Mouse (Mus musculus): Measurements from ENCODE around the gene Tsnax. TPM values are rescaled to one million over a fixed set of nuclear protein-coding genes. Genes with fewer than 3 reads are reported as not detected.

Gene Tsnax
- polyA plus RNA-seq, 1 experiment: 19.7 TPM

DNA sequence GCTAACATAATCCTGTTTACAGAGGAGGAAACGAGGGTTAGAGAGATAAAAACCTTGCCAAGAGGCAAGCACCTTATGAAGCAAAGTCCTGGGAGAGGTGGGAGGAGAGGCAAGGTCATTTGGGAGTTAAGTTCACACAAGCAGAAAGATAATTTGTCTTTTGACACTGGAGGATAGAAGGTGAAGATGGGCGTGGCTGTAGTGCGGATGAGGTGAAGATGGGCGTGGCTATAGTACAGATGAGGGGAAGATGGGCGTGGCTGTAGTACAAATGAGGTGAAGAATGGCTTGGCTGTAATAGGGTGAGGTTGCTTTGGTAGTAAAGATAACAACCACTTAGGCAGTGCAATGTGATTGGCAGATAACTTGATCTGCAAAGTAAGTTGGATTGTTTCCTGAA lies 18.5 kb downstream of the Tsnax start:
- TF ChIP-seq GATA1 (IDR thresholded peaks at IDR 0.05; ENCODE audit: low read length): no peak

DNA sequence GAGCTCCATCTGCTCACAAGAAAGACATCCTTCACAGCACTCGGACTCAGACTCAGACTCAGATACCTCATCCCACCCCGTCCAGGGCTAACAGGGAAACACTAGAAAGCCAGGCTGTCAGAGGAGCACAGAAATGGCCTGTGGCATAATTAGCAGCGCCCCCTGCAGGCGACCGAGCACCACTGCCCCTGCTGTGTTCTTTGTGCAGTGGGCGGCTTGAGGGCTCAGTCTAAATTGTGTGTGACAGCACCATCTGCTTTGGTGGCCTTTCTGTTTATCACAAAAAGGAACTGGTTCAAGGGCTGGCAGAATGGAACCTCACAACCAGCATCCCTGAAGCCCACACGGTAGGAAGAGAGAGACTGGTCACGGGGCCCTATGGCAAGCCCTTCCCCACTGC lies 21.9 kb downstream of the Tsnax start:
- TF ChIP-seq GATA1 (IDR thresholded peaks at IDR 0.05; ENCODE audit: low read length): no peak

DNA sequence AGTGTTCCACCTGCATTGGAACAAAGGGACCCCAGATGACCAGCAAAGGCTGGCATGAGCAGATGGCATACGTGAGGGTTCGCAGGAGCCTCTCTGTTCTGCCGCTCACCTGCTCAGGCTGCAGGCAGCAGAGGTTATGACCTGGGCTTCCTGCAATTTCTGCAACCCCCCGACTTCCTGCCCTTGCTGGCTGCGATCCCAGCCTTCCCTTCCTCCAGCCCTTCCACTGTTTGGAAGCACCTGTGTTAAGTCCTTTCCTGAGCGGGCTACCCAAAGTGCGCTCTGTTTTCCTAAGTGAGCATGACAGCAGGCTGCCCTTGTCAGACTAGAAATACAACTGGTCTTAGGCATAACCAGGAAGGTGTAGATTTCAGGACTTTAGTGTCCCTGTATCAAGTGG lies 24.3 kb downstream of the Tsnax start:
- no peak for TF ChIP-seq GATA1 (IDR thresholded peaks at IDR 0.05; ENCODE audit: low read length)

DNA sequence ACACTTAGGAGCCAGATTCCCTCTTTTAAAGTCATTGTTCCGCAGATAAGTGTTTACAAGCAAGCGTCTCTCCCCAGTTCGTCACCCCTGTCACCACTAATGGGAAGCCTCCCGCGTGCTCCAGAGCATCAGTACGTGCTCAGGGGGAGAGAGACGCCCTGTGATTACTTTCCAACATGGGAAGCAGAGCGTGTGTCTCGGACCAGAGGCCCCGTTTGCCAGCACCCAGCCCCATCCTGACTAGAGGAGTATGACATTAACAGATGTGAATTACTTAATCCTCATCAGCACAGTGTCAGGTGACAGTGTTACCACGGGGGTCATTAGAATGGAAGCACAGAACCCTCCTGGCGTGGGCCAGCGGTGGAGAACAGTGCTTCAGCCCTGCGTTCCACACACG lies 25.9 kb downstream of the Tsnax start:
- TF ChIP-seq GATA1 (IDR thresholded peaks at IDR 0.05; ENCODE audit: low read length): no peak

DNA sequence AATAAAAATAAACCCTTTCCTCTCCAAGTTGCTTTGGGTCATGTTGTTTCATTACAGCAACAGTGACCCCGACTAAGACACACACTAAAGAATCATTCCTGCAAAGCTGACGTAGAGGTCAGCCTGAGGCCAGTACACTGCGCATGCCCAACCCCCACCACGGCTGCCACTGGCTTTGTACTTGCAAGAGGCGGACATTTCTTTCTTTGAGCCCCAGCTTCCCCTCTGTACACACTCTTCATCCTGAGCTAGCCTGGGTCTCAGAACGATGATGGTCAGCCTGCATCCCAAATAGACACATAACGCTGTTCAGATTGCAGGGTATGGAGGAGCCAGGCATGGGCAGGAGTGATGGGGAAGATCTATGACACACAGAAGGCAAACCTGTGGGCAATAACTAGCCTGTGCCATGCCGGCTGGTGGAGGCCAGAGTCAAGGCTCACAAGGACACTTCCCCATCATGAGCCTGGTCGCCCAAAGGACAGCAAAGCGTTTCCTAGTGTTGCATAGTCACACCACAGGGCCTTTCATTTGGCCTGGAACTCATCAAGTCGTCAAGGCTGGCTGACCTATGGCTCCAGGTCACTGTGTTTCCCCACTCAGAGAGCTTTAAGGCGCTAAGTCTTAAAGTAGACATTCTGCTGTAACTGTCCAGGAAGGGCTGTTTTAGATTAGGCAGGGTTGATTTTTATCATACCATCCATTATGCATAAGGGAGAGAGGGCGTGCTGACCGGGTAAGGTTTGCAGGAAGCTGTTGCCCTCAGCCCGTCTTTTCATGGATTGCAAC lies 28.0 kb downstream of the Tsnax start:
- TF ChIP-seq GATA1 (IDR thresholded peaks at IDR 0.05; ENCODE audit: low read length): no peak

DNA sequence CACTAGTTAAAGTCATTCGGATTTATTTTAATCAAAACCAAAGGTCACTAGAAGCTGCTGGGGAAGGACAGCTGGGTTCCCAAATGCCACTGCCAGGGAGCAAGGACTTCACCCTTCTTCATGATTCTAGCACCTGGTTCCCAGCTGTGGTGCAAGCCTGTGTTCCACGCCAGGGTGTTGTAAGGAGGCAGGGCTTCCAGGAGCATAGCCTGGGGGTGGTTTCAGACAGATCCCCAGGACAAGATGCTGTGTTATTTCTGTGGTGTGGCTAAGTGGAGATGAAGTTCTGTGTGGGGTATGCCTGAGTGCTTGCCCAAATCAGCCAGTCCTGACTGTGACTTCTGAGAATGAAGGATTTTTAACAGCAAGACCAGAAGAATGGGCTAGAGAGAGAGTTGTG lies 28.7 kb downstream of the Tsnax start:
- no peak for TF ChIP-seq GATA1 (IDR thresholded peaks at IDR 0.05; ENCODE audit: low read length)

DNA sequence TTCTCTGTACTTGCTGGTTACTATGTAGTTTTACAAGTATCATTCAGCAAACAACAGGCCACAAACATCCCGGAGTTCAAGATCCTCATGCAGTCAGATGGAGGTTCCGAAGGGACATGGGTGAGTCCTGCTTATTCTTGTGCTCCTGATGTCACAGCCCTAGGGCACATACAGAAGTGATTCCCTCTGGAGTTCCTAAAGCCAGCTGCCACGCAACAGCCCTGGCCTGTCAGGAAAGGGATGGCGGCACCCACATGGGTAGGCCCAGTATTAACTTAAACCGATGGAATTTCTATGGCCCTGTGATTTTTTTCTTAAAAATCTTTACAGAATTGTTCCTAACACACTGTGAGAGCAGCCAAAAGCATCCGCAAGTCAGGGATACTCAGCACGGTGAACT lies 30.6 kb downstream of the Tsnax start:
- no peak for TF ChIP-seq GATA1 (IDR thresholded peaks at IDR 0.05; ENCODE audit: low read length)

DNA sequence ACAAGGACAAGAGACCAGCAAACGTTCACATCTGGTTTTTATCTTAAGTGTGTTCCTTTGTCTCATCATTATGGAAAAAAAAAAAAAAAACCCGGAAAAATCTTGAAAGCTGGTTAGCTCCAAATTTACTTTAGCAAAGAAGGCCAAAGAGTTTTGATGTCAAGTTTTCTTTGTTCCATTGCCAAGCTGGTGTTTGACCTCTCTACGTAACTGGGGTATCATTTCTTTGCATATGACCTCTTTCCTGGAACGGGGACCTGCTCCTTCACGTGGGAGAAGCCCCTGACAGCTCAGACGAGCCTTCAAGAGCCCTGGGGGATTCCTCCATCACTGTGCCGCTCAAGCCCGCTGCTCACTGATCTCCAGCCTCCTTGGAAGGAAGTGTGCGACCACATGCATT lies 31.1 kb downstream of the Tsnax start:
- no peak for TF ChIP-seq GATA1 (IDR thresholded peaks at IDR 0.05; ENCODE audit: low read length)

DNA sequence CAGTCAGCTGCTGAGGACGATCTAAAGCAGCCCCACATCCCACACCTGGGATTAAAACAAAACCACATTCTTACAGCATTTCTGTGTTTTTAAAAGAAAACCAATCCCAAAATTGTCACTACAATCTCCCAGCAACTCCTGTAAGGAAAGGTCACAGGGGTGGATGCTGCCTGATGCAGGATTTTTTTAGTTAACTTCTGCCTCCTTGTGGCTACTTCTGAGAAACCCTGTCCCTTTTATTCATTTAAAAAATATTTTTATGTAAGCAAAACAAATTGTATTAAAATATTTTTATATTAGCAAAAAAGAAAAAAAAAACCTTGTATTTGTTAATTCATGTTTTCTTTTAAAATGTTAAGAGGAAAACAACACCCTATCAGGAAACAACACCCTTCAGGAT lies 33.0 kb downstream of the Tsnax start:
- TF ChIP-seq GATA1 (IDR thresholded peaks at IDR 0.05; ENCODE audit: low read length): no peak

DNA sequence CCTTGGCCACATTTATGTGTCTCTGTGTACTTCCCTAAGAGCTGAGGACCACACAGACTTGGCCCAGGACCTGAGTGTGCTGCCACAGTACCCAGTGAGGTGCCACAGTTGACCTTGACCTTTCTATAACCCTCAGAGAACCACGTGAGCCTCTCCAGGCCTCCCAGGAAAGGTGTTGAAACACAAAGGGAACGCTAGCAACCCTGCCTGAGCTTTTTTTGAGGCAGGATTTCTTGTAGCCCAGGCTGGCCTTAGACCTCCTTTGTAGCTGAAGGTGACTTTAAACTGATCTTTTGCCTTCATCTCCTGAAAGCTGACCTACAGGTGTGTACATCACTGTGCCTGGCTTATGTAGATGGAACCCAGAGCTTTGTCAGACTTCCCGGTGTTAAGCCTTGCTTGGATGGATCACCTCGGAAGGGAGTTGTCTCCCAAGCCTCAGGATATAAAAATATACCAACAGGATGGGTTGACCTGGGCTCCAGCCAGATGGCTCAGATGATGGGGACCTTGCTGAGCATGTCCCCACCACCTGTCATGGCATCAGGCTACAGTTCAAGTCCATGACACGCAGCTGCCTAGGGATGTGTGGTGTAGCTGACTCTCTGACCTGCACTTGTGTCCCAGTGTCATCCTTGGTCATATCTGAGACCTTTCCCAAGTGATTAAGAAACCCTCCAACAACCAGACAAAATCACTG lies 36.4 kb downstream of the Tsnax start:
- TF ChIP-seq GATA1 (IDR thresholded peaks at IDR 0.05; ENCODE audit: low read length): no peak

DNA sequence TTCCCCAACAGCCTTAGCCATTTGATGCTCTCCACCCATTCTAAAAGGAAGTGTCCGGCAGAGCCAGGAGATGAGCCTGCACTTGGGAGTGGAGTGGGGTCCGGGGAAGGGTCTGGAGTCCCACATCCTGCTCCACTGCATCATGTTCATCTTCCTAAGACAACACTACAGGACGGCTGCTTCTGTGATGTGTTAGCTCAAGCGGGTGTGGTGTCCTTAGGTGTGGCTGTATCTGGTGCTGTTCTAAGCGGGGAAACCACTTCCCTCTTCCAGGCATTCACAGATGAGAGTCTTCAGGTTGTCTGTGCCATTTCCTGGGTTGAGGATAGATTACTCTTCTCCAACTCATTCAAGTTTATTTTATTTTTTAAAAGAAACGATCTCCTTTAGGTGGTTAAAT lies 37.0 kb downstream of the Tsnax start:
- no peak for TF ChIP-seq GATA1 (IDR thresholded peaks at IDR 0.05; ENCODE audit: low read length)

DNA sequence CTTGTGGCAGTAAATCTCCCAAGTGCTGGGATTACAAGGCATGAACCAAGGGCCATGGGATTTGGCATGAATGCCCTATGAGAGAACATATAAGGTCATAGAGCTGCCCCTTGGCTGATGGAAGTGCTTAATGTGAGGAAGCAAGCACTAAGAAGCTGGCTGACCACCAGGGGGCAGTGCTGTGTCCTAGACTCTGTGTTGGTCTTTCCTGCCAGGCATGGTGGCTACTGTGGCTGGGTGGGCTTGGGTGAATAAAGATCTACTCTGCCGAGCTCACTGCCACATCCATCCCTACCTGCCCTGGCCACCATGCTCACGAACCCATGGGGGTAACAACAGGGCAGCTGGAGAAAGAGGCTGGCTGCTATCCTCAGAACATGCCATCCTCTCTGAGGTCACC lies 39.2 kb downstream of the Tsnax start:
- no peak for TF ChIP-seq GATA1 (IDR thresholded peaks at IDR 0.05; ENCODE audit: low read length)

DNA sequence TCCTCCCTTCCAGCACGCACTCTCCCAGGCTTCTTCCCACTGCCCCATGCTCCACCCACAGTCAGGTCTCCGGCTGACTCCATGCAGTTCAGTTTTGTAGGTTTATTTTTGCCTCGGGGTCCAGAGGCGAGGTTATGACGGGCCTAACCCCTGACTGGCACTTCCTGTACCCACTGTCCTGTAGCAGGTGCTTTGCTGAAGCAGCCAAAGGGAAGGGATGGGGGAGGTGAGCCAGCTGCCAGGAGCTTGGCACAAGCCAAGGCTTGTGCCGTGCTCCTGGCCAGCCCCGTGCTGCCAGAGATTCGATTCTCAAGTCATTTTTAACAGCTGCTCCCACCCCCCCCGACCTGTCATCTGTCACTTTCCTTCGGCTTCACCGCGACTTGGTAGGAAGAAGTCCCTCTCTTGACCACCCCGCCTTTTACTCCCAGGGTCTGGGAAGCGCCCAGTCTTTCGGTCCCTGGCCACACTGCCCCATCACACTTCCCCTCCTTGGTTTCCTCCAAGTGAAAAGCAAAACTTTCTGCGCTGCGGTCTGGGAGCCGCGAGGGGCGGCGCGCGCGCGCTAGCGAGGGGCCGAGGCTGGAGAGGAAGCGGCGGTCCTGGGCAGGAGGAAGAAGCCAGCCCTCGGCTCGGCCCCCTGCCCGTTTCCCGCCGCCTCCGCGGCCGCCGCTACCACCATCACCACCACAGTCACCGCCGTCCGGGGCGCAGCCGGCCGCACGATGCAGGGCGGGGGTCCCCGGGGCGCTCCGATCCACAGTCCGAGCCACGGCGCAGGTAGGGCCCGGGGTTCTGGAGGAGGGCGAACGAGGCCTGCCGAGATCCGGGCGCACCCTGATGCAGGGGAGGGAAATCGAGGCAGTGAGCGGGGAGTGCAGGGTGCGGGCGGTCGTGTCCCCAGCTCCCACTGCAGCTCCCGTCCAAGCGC lies 41.0 kb downstream of the Tsnax start, which contains the start of gene Disc1:
Gene Disc1, plus strand, starts transcription at position 691 of the 931 bp plus-strand sequence.
- no peak for TF ChIP-seq GATA1 (IDR thresholded peaks at IDR 0.05; ENCODE audit: low read length)

DNA sequence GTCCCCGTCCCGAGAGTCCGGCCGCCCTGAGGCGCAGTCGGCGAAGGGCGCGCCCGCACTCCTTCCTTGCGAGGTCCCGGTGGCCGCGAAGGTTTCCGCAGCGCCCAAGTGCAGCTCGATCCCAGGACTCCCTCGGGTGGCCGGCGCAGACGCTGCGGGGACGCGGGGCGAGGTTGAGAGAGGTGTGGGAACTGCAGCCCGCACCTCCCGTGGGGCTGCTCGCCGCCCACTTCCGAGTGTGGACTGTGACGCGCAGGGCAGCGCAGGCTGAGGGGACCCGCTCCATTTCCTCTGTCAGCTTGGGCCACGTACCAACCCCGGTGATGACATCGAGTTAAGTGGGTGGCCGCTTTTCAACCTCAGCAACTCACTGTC lies 41.6 kb downstream of the Tsnax start:
- no peak for TF ChIP-seq GATA1 (IDR thresholded peaks at IDR 0.05; ENCODE audit: low read length)

DNA sequence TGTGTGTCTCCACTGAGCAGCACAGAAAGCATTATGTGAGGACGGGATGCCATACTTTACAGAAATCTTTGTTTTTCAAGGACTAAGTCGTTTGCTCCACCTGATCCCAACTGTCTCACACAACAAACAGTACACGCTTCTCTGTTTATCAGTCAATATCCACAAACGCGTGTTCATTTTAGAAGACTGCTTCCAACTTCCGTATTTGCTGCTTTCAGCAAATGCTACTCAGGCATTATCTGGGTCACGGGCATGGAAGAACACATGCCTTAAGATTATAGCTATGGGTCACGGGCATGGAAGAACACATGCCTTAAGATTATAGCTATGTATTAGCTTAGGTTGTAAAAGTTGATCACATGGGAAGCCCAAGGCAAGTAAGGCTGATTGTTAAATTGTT lies 48.1 kb downstream of the Tsnax start:
- no peak for TF ChIP-seq GATA1 (IDR thresholded peaks at IDR 0.05; ENCODE audit: low read length)

DNA sequence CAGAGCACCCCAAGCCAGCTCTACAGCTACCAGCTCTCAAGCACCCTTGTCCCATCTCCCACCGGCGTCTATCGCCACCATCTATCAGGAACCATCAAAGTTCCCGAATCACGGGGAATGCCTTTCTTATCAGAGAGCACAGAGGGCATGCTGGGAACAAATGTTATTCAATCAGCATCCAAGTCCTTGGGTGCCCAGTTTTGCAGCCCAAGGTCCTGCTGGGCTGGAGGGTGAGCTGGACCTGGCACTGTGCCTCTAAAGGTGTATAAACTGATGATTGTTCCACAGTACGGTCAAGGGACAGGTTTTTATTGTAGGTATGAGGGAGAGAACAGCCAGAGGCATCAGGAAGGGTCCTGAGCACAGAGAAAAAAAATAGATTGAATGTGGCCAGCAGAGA lies 52.8 kb downstream of the Tsnax start:
- TF ChIP-seq GATA1 (IDR thresholded peaks at IDR 0.05; ENCODE audit: low read length): no peak

Measured in G1E-ER4 (cell line).